Mouse (Mus musculus): Measurements from ENCODE around the gene Catip. TPM values are rescaled to one million over a fixed set of nuclear protein-coding genes. Genes with fewer than 3 reads are reported as not detected.
A peak's percentile ranks its signal among the peaks of the same experiment; 100 is the strongest.
"Not testable (repeated sequence)": the region's sequence is repeated elsewhere in the genome, so short reads cannot be mapped to it uniquely, and the experiment has no call there.

Gene Catip
- polyA plus RNA-seq, 1 experiment from 2014 or later: not detected

DNA sequence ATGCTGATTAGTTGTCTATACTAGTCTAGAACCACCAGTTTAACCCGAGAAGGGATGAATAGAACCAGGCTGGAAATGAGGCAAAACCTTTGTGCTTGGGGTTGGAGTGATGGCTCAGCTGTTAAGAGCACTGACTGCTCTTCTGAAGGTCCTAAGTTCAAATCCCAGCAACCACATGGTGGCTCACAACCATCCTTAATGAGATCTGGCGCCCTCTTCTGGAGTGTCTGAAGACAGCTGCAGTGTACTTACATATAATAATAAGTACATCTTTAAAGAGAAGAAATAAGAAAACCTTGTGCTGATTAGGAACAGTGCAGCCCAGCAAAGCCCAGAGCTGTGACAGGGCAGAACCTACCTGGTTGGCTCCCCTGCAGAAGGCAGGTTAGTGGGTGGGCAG, 35.0 kb upstream of the Catip start:
- not testable (repeated sequence) for H3K27ac ChIP-seq (ENCODE audit: low read depth); H3K4me3 ChIP-seq (ENCODE audit: low read depth, low read length); ATAC-seq; H3K27me3 ChIP-seq (ENCODE audit: insufficient read depth, low read length); DNase-seq; H3K9ac ChIP-seq (replicated peaks); H3K4me2 ChIP-seq (ENCODE audit: low read depth, low read length); H3K36me3 ChIP-seq (replicated peaks; ENCODE audit: insufficient read depth, low read length); H3K9me3 ChIP-seq (ENCODE audit: low read length)
- H3K4me1 ChIP-seq (ENCODE audit: insufficient read depth): peaks cover 13% of the 10 kb centered on the region
- WGBS (ENCODE audit: insufficient replicate concordance): 72% methylated on average over 2 of the region's 2 CpGs
- peak; percentile 49 for TF ChIP-seq CTCF (IDR thresholded peaks at IDR 0.05; ENCODE audit: low read depth)

DNA sequence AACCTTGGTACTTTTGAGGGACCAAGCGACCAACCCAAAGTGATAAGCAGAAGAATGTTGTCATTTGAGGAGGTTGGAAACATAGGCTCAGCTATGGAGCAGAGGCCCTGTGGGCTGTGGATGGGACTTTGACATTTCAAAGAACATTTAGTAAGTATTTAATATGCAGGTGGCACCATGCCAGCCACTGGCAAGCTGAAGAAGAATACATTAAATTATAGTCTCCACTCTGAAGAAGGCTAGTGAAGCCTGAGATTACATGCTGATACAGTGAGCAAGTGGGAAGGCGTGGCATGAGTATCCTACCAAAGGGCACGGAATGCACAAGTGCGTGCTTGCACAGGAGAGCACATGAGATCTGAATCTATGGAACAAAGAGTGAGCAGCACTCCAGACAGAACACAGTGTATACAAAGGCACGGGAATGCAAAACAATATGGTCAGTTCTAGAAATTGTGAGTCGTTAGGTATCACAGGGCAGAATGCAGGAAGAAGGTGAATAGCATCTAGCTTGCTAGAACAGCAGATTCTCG, 31.9 kb upstream of the Catip start:
- TF ChIP-seq CTCF (IDR thresholded peaks at IDR 0.05; ENCODE audit: low read depth) (no peak), EP300 (IDR thresholded peaks at IDR 0.05; ENCODE audit: low read depth) (no peak)
- Histone ChIP-seq H3K4me1 (ENCODE audit: insufficient read depth) (peaks cover 27% of the 10 kb centered on the region), H3K4me2 (ENCODE audit: low read depth, low read length) (no peak overlapping the region), H3K27ac (ENCODE audit: low read depth) (no peak overlapping the region), H3K9ac (replicated peaks) (no peak overlapping the region), H3K9me3 (ENCODE audit: low read length) (no peaks in the 10 kb centered on the region), H3K36me3 (replicated peaks; ENCODE audit: insufficient read depth, low read length) (no peaks in the 10 kb centered on the region), H3K4me3 (ENCODE audit: low read depth, low read length) (no peak overlapping the region), H3K27me3 (ENCODE audit: insufficient read depth, low read length) (no peaks in the 10 kb centered on the region)
- WGBS (ENCODE audit: insufficient replicate concordance): 74% methylated on average over 7 of the region's 7 CpGs
- DNase-seq (no peak), ATAC-seq (no peak)

- ATAC-seq: no peak
- TF ChIP-seq EP300 (IDR thresholded peaks at IDR 0.05; ENCODE audit: low read depth) (no peak), CTCF (IDR thresholded peaks at IDR 0.05; ENCODE audit: low read depth) (no peak)
- no peak for DNase-seq
- Histone ChIP-seq H3K4me3 (ENCODE audit: low read depth, low read length) (no peak overlapping the region), H3K27me3 (ENCODE audit: insufficient read depth, low read length) (no peaks in the 10 kb centered on the region), H3K36me3 (replicated peaks; ENCODE audit: insufficient read depth, low read length) (no peaks in the 10 kb centered on the region), H3K4me2 (ENCODE audit: low read depth, low read length) (no peak overlapping the region), H3K9me3 (ENCODE audit: low read length) (no peaks in the 10 kb centered on the region), H3K27ac (ENCODE audit: low read depth) (0 out of 2 replicates have a peak overlapping the region, but pooled peaks have one; percentile 14), H3K9ac (replicated peaks) (0 out of 2 replicates have a peak overlapping the region, but pooled peaks have one; percentile 13), H3K4me1 (ENCODE audit: insufficient read depth) (peaks cover 27% of the 10 kb centered on the region)
- 32% methylated on average over 4 of the region's 4 CpGs for WGBS (ENCODE audit: insufficient replicate concordance)
Measured at GRCm38 (mm10) chr1:74331046-74331681, 30.7 kb upstream of the Catip start.

GRCm38 (mm10) chr1:74332241-74332763, 29.6 kb upstream of the Catip start:
- no peak overlapping the region for H3K27ac ChIP-seq (ENCODE audit: low read depth)
- DNase-seq: peak; percentile 95
- H3K9ac ChIP-seq (replicated peaks): peak overlapping the region; percentile 22; the same call in 1 of the 2 replicates
- peak; percentile 97 for ATAC-seq
- peak overlapping the region; percentile 73 for H3K4me2 ChIP-seq (ENCODE audit: low read depth, low read length)
- H3K27me3 ChIP-seq (ENCODE audit: insufficient read depth, low read length): no peaks in the 10 kb centered on the region
- peak overlapping the region; percentile 37 for H3K4me3 ChIP-seq (ENCODE audit: low read depth, low read length)
- under 1% methylated on average over 36 of the region's 36 CpGs for WGBS (ENCODE audit: insufficient replicate concordance)
- TF ChIP-seq EP300 (IDR thresholded peaks at IDR 0.05; ENCODE audit: low read depth) (no peak), CTCF (IDR thresholded peaks at IDR 0.05; ENCODE audit: low read depth) (peak; percentile 68)
- H3K4me1 ChIP-seq (ENCODE audit: insufficient read depth): peaks cover 27% of the 10 kb centered on the region
- no peaks in the 10 kb centered on the region for H3K36me3 ChIP-seq (replicated peaks; ENCODE audit: insufficient read depth, low read length)
- no peaks in the 10 kb centered on the region for H3K9me3 ChIP-seq (ENCODE audit: low read length)

DNA sequence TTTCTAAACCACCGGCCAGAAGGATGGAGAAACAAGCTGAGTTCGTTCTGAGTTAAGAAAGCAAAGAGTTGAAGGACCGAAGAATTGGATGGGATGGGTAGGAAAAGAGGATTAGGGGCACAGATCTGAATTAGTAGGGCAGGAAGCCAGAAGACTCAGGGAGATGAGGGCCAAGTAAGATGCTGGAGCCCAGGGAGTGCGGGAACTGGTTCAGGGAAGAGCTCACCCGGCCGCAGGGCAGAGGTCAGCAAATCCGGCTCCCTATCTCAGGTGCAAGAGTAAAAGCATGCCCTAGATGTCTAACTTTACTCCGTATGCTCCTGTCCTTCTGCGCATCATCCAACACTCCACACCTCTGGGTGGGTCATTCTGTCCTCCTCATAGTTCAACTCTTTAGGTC, 29.0 kb upstream of the Catip start:
- no peak for DNase-seq
- Histone ChIP-seq H3K4me3 (ENCODE audit: low read depth, low read length) (peak overlapping the region; percentile 37), H3K4me1 (ENCODE audit: insufficient read depth) (peaks cover 27% of the 10 kb centered on the region), H3K27me3 (ENCODE audit: insufficient read depth, low read length) (no peaks in the 10 kb centered on the region), H3K36me3 (replicated peaks; ENCODE audit: insufficient read depth, low read length) (no peaks in the 10 kb centered on the region), H3K9ac (replicated peaks) (no peak overlapping the region), H3K9me3 (ENCODE audit: low read length) (no peaks in the 10 kb centered on the region), H3K27ac (ENCODE audit: low read depth) (no peak overlapping the region), H3K4me2 (ENCODE audit: low read depth, low read length) (peak overlapping the region; percentile 73)
- TF ChIP-seq EP300 (IDR thresholded peaks at IDR 0.05; ENCODE audit: low read depth) (no peak), CTCF (IDR thresholded peaks at IDR 0.05; ENCODE audit: low read depth) (no peak)
- no peak for ATAC-seq
- WGBS (ENCODE audit: insufficient replicate concordance): 9% methylated on average over 9 of the region's 9 CpGs

DNA sequence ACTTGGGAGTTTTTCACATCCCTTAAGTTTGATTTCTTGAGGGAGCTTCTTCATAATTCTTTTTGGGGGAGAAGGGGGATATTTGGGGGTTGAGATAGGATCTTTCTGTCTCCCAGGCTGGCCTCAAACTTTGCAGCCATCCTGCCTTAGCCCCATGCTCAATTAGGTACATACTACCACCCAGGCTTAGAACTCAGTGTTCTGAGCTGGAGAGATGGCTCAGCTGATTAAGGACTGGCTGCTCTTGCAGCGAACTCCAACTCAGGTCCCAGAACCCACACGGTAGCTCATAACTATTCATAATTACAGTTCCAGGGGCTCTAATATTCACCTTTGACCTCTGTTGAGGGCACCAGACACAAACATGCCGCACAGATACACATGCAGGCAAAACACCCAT, 27.3 kb upstream of the Catip start:
- Histone ChIP-seq H3K27me3 (ENCODE audit: insufficient read depth, low read length) (no peaks in the 10 kb centered on the region), H3K4me3 (ENCODE audit: low read depth, low read length) (no peak overlapping the region), H3K9ac (replicated peaks) (no peak overlapping the region), H3K27ac (ENCODE audit: low read depth) (no peak overlapping the region), H3K4me2 (ENCODE audit: low read depth, low read length) (no peak overlapping the region), H3K4me1 (ENCODE audit: insufficient read depth) (peaks cover 27% of the 10 kb centered on the region), H3K9me3 (ENCODE audit: low read length) (no peaks in the 10 kb centered on the region), H3K36me3 (replicated peaks; ENCODE audit: insufficient read depth, low read length) (no peaks in the 10 kb centered on the region)
- ATAC-seq (no peak), DNase-seq (no peak)
- WGBS (ENCODE audit: insufficient replicate concordance): 82% methylated on average over 3 of the region's 3 CpGs
- TF ChIP-seq EP300 (IDR thresholded peaks at IDR 0.05; ENCODE audit: low read depth) (no peak), CTCF (IDR thresholded peaks at IDR 0.05; ENCODE audit: low read depth) (no peak)
